Mouse (Mus musculus) liver, embryonic 14.5 days (tissue): ENCODE results near the gene 1700028P14Rik.

Experiments used
- CTCF ChIP-seq: IDR thresholded peaks from 2 replicates; pipeline ENCODE4 v1.5.1; 2016; ENCODE audit warnings: antibody characterized with exemption, low read depth, control low read depth
- EP300 ChIP-seq: IDR thresholded peaks from 2 replicates; pipeline ENCODE4 v1.6.1; 2016; ENCODE audit warnings: antibody characterized with exemption, low read depth

DNA sequence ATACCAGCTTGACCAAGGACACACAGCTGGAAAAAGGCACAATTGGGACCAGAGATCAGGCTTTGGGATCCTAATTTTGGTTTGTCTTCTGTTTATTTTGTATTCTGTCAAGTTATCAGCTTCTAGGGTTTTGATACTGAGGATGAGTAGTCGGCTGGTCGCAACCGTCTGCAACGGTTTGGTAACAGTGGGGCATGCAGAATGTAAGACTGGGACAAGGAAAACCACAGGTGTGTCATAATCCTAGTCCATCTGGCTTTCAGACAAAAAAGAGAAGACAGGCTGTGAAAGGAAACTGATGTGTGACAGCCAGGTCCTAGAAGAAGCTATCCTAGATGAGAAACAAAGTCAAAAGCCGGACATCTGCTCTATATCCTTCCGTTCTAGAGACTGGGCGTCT, 11.5 kb upstream of the 1700028P14Rik start:
- TF ChIP-seq EP300 (no peak), CTCF (no peak)
